Mouse (Mus musculus) CH12.LX (cell line): ENCODE data around the gene Gabrr2.

Experiments
- CTCF ChIP-seq, 2 experiments: IDR thresholded peaks in 1 of 2; conservative IDR thresholded peaks in 1 of 2; 2 replicates each; pipeline ENCODE4 v1.5.1; 2011 to 2012; ENCODE audit warnings: low read depth in 2 of 2, low read length in 2 of 2, improper control_type of control experiment in 1 of 2, inconsistent platforms in 1 of 2, mild to moderate bottlenecking in 1 of 2, moderate library complexity in 1 of 2
- EP300 ChIP-seq: IDR thresholded peaks from 2 replicates; pipeline ENCODE4 v1.6.1; 2011; ENCODE audit warnings: low read length, improper control_type of control experiment
- MAZ ChIP-seq: IDR thresholded peaks from 2 replicates; pipeline ENCODE4 v1.6.1; 2012; ENCODE audit warnings: low read depth, mild to moderate bottlenecking, inconsistent platforms, low read length, improper control_type of control experiment, moderate library complexity
- POLR2A ChIP-seq: IDR thresholded peaks from 2 replicates; pipeline ENCODE4 v1.6.1; 2011; ENCODE audit warnings: low read depth, mild to moderate bottlenecking, improper control_type of control experiment, low read length
- RCOR1 ChIP-seq: conservative IDR thresholded peaks from 2 replicates; pipeline ENCODE4 v1.6.1; 2012; ENCODE audit warnings: low read depth, mild to moderate bottlenecking, inconsistent platforms, low read length, improper control_type of control experiment
- SMC3 ChIP-seq: IDR thresholded peaks from 2 replicates; pipeline ENCODE4 v1.6.1; 2011; ENCODE audit warnings: low read depth, low read length, improper control_type of control experiment
- TCF12 ChIP-seq: IDR thresholded peaks from 2 replicates; pipeline ENCODE4 v1.6.1; 2014; ENCODE audit warnings: low read depth, mild to moderate bottlenecking, inconsistent platforms, low read length, improper control_type of control experiment
- ZKSCAN1 ChIP-seq: IDR thresholded peaks from 2 replicates; pipeline ENCODE4 v1.6.1; 2012; ENCODE audit warnings: low read depth, inconsistent platforms, low read length, improper control_type of control experiment, borderline replicate concordance

- no peak for TF ChIP-seq POLR2A
- TF ChIP-seq TCF12: no peak
- no peak for TF ChIP-seq ZKSCAN1
- TF ChIP-seq SMC3: no peak
- TF ChIP-seq CTCF (conservative IDR thresholded peaks at IDR 0.05 in 1 of 2, IDR thresholded peaks at IDR 0.05 in 1 of 2; ENCODE audit: low read depth in 2 of 2, low read length in 2 of 2): no peak
- no peak for TF ChIP-seq EP300
- TF ChIP-seq RCOR1: no peak
- no peak for TF ChIP-seq MAZ
Measured at GRCm38 (mm10) chr4:33030264-33031194, 32.3 kb upstream of the Gabrr2 start.
